Mouse (Mus musculus): ENCODE data around the gene Ccdc169.

- TF ChIP-seq CTCF (IDR thresholded peaks at IDR 0.05) (no peak), EP300 (IDR thresholded peaks at IDR 0.05) (no peak)
Observed at GRCm38 (mm10) chr3:55207665-55208064, 70.5 kb downstream of the Ccdc169 start.

Measured in lung, postnatal 0 days (tissue).